Mouse (Mus musculus) MEL (cell line): ENCODE measurements around the gene Ino80d.

Experiments used
- GATA1 ChIP-seq: IDR thresholded peaks from 2 replicates; pipeline ENCODE4 v1.6.1; 2011; ENCODE audit warnings: low read depth, low read length, improper control_type of control experiment
- MAX ChIP-seq: IDR thresholded peaks from 2 replicates; pipeline ENCODE4 v1.6.1; 2011; ENCODE audit warnings: low read length, improper control_type of control experiment
- MYC ChIP-seq: IDR thresholded peaks from 2 replicates; pipeline ENCODE4 v1.6.1; 2011; ENCODE audit warnings: low read depth, mild to moderate bottlenecking, low read length, improper control_type of control experiment, moderate library complexity
- POLR2A ChIP-seq, 2 experiments: IDR thresholded peaks; 2 replicates each; pipeline ENCODE4 v1.6.1; 2011 to 2012; ENCODE audit warnings: low read length in 2 of 2, mild to moderate bottlenecking in 2 of 2, control low read depth in 1 of 2, improper control_type of control experiment in 1 of 2, low read depth in 1 of 2, moderate library complexity in 1 of 2; ENCODE audit not compliant: control insufficient read depth in 1 of 2, insufficient read depth in 1 of 2, poor library complexity in 1 of 2
- POLR2AphosphoS5 ChIP-seq: IDR thresholded peaks from 2 replicates; pipeline ENCODE4 v1.6.1; 2012; ENCODE audit warnings: low read depth, borderline replicate concordance, mild to moderate bottlenecking, inconsistent platforms, low read length, moderate library complexity, mixed read lengths
- SMC3 ChIP-seq: IDR thresholded peaks from 2 replicates; pipeline ENCODE4 v1.6.1; 2011; ENCODE audit warnings: low read depth, low read length, improper control_type of control experiment
- UBTF ChIP-seq: IDR thresholded peaks from 2 replicates; pipeline ENCODE4 v1.6.1; 2012; ENCODE audit warnings: low read depth, mild to moderate bottlenecking, inconsistent platforms, low read length, improper control_type of control experiment, moderate library complexity, borderline replicate concordance; ENCODE audit not compliant: insufficient read depth

DNA sequence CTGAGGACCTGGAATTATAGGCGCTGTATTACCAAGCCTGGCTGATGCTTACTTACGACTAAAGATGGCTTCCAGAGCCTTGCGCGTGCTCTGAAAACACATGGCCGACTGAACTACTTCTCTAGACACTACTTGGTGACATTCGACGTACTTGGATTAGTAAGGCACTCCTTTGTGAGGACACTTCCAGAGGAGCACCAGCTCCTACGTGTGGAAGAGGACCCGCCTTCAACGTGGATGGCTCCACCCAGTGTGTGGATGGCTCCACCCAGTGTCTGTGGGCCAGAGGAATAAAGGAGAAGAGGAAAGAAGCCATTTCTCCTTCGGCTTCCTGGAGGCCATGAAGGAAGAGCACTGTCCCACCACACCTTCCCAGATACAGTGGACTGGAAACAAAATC is 17.3 kb upstream of the Ino80d start:
- TF ChIP-seq POLR2AphosphoS5 (no peak), POLR2A (IDR thresholded peaks at IDR 0.05; ENCODE audit: control insufficient read depth in 1 of 2, insufficient read depth in 1 of 2, low read depth in 1 of 2, low read length in 2 of 2, poor library complexity in 1 of 2) (no peak), MYC (no peak), GATA1 (no peak), SMC3 (no peak), MAX (no peak), UBTF (no peak)
